Mouse (Mus musculus) intestine, embryonic 16.5 days (tissue): ENCODE measurements at regions not wholly inside any gene's neighbourhood (a gene's known extent, or its start where the extent isn't known, plus 50 kb on each side); places are given as distances from the start of the nearest gene placed in this dataset.

Experiments
- ATAC-seq: fragments of 200-750 bp; cut with Nextera tagmentation; 2 replicates; pipeline ENCODE4 v1.8.0; 2017; ENCODE audit warnings: moderate TSS enrichment, moderate library complexity
- H3K27ac ChIP-seq: fragments of 300-500 bp; sonication (generic); 2 replicates; pipeline ENCODE4 v1.5.1; 2014; ENCODE audit warnings: mild to moderate bottlenecking, low read length
- H3K27me3 ChIP-seq: fragments of 300-500 bp; sonication (generic); replicated peaks from 2 replicates; pipeline ENCODE4 v1.6.1; 2014; ENCODE audit warnings: low read length, control low read depth, mixed read lengths; ENCODE audit not compliant: control insufficient read depth, insufficient read depth
- H3K36me3 ChIP-seq: fragments of 300-500 bp; sonication (generic); 2 replicates; pipeline ENCODE4 v1.6.1; 2014; ENCODE audit warnings: low read length, control low read depth; ENCODE audit not compliant: control insufficient read depth, insufficient read depth
- H3K4me1 ChIP-seq: fragments of 300-500 bp; sonication (generic); 2 replicates; pipeline ENCODE4 v1.6.1; 2014; ENCODE audit warnings: low read length, control low read depth, mixed read lengths; ENCODE audit not compliant: control insufficient read depth, insufficient read depth
- H3K4me2 ChIP-seq: fragments of 300-500 bp; sonication (generic); 2 replicates; pipeline ENCODE4 v1.6.1; 2014; ENCODE audit warnings: low read depth, low read length, control low read depth
- H3K4me3 ChIP-seq: fragments of 300-500 bp; sonication (generic); 2 replicates; pipeline ENCODE4 v1.5.1; 2014; ENCODE audit warnings: mild to moderate bottlenecking, low read length
- H3K9ac ChIP-seq: fragments of 300-500 bp; sonication (generic); 2 replicates; pipeline ENCODE4 v1.6.1; 2014; ENCODE audit warnings: low read depth, low read length
- H3K9me3 ChIP-seq: fragments of 300-500 bp; sonication (generic); 2 replicates; pipeline ENCODE4 v1.6.1; 2016; ENCODE audit warnings: low read length, control low read depth; ENCODE audit not compliant: control insufficient read depth
- WGBS: fragments of 180-500 bp; shearing (Covaris S2); extraction: QIAGEN DNeasy Blood & Tissue Kit; methylation state at CpG from one replicate; pipeline ENCODE4 v1.1.7; 2014; 5-methylcytosine and 5-hydroxymethylcytosine counted together

- H3K9me3 ChIP-seq: no peaks in the 10 kb centered on the region
- H3K4me1 ChIP-seq: no peaks in the 10 kb centered on the region
- no peak for ATAC-seq
- no peak overlapping the region for H3K4me3 ChIP-seq
- no peaks in the 10 kb centered on the region for H3K27me3 ChIP-seq
- no peaks in the 10 kb centered on the region for H3K36me3 ChIP-seq
- H3K4me2 ChIP-seq: no peak overlapping the region
- no peak overlapping the region for H3K27ac ChIP-seq
- H3K9ac ChIP-seq: no peak overlapping the region
Observed at GRCm38 (mm10) chr1:28229611-28230010, 550.4 kb downstream of the Gm597 start.

- ATAC-seq: peak; percentile 91
- WGBS: 31% methylated on average over 2 of the region's 2 CpGs
- Histone ChIP-seq H3K27me3 (no peaks in the 10 kb centered on the region), H3K4me3 (no peak overlapping the region), H3K9me3 (no peaks in the 10 kb centered on the region), H3K27ac (peak overlapping the region; percentile 33; the same call in 1 of the 2 replicates), H3K36me3 (no peaks in the 10 kb centered on the region), H3K9ac (no peak overlapping the region), H3K4me1 (no peaks in the 10 kb centered on the region), H3K4me2 (no peak overlapping the region)
Observed at GRCm38 (mm10) chr1:28214243-28215038, 565.6 kb downstream of the Gm597 start.
